Comparison of ENCODE assay signal across 9 mouse cellular contexts in the genomic region with DNA sequence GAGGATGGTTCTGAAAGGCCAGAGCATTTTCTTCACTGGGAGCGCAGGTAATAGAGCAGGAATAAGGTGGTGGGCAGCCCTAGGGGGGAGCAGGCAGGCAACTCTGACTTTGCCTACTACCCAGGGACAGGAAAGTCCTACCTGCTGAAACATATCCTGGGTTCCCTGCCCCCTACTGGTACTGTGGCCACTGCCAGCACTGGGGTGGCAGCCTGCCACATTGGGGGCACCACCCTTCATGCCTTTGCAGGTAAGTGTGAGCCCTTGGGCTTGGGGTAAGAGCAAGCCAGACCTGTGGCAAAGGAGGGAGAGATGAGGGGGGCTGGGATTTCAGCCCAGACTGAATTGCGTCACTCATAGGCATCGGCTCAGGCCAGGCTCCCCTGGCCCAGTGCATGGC. TPM values are rescaled to one million over a fixed set of nuclear protein-coding genes. Genes with fewer than 3 reads are reported as not detected.
DNase-seq lines count a peak whose midpoint lies in the region; ATAC-seq and TF ChIP-seq lines count a peak whose summit lies in the region.
"Had no signal": no experiment of that assay in that cellular context is flagged by ENCODE, and none has a peak within 500 bp of the region (broad histone marks: within the 10 kb centered on the region; RNA-seq: fewer than 3 reads in every experiment).

No protein-coding gene starts in this region.

- peaks cover 7% of the 10 kb centered on the region for H3K4me1 ChIP-seq in heart, adult 2 months (ENCODE audit: control insufficient read depth, insufficient read depth, low read length)
- H3K4me1 ChIP-seq in thymus, adult 2 months (replicated peaks; ENCODE audit: control insufficient read depth, insufficient read depth, low read length) = peaks cover 24% of the 10 kb centered on the region
- peaks cover 26% of the 10 kb centered on the region for H3K4me1 ChIP-seq in limb, embryonic 14.5 days (ENCODE audit: control insufficient read depth, insufficient read depth, low read length)
- peaks cover 6% of the 10 kb centered on the region; the same call in 1 of the 2 replicates for H3K4me1 ChIP-seq in stomach, postnatal 0 days (replicated peaks; ENCODE audit: control insufficient read depth, insufficient read depth)

- no peak for TF ChIP-seq CTCF in heart, adult 2 months (IDR thresholded peaks at IDR 0.05)
- TF ChIP-seq CTCF in thymus, adult 2 months (IDR thresholded peaks at IDR 0.05; ENCODE audit: borderline replicate concordance, control insufficient read depth, extremely low read depth, insufficient read depth, low read length, poor library complexity) = 0 out of 2 replicates have a peak, but pooled peaks have one; percentile 30
- peak; percentile 25; the same call in 1 of the 2 replicates for TF ChIP-seq CTCF in stomach, postnatal 0 days (IDR thresholded peaks at IDR 0.05; ENCODE audit: low read depth)

- no peaks in the 10 kb centered on the region for H3K36me3 ChIP-seq in heart, adult 2 months (ENCODE audit: control insufficient read depth, insufficient read depth, low read length)
- no peaks in the 10 kb centered on the region for H3K36me3 ChIP-seq in thymus, adult 2 months (ENCODE audit: control insufficient read depth, insufficient read depth, low read length)
- peaks cover 23% of the 10 kb centered on the region for H3K36me3 ChIP-seq in limb, embryonic 14.5 days (ENCODE audit: control insufficient read depth, insufficient read depth, low read length)
- H3K36me3 ChIP-seq in stomach, postnatal 0 days (ENCODE audit: control insufficient read depth, insufficient read depth, low read length) = no peaks in the 10 kb centered on the region

- H3K4me3 ChIP-seq in heart, adult 2 months = no peak overlapping the region
- no peak overlapping the region for H3K4me3 ChIP-seq in thymus, adult 2 months (ENCODE audit: control insufficient read depth, insufficient read depth, low read length)
- H3K4me3 ChIP-seq in limb, embryonic 14.5 days (replicated peaks; ENCODE audit: low read length) = peak overlapping the region; percentile 56
- peak overlapping the region; percentile 49; the same call in 1 of the 2 replicates for H3K4me3 ChIP-seq in stomach, postnatal 0 days (ENCODE audit: low read depth, low read length)

- ATAC-seq in limb, embryonic 14.5 days (ENCODE audit: low FRiP score, low read depth) = no peak
- ATAC-seq in stomach, postnatal 0 days (ENCODE audit: low FRiP score, low TSS enrichment) = no peak

- no peak overlapping the region for H3K27ac ChIP-seq in heart, adult 2 months
- H3K27ac ChIP-seq in thymus, adult 2 months (ENCODE audit: control insufficient read depth, insufficient read depth, low read length) = no peak overlapping the region
- H3K27ac ChIP-seq in limb, embryonic 14.5 days (replicated peaks; ENCODE audit: low read depth, low read length) = no peak overlapping the region
- no peak overlapping the region for H3K27ac ChIP-seq in stomach, postnatal 0 days (replicated peaks)

- TF ChIP-seq EP300 in heart, adult 2 months (IDR thresholded peaks at IDR 0.05; ENCODE audit: insufficient read depth, low read depth, low read length) = no peak
- TF ChIP-seq EP300 in stomach, postnatal 0 days (optimal IDR thresholded peaks at IDR 0.05) = no peak

- no peak overlapping the region for H3K9ac ChIP-seq in heart, adult 2 months (ENCODE audit: low read depth, low read length)
- H3K9ac ChIP-seq in limb, embryonic 14.5 days (ENCODE audit: low read depth, low read length, severe bottlenecking) = 0 out of 2 replicates have a peak overlapping the region, but pooled peaks have one; percentile 69
- H3K9ac ChIP-seq in stomach, postnatal 0 days (ENCODE audit: low read length) = 0 out of 2 replicates have a peak overlapping the region, but pooled peaks have one; percentile 31

- H3K9me3 ChIP-seq in limb, embryonic 14.5 days (ENCODE audit: control insufficient read depth, low read length) = no peaks in the 10 kb centered on the region
- H3K9me3 ChIP-seq in stomach, postnatal 0 days (ENCODE audit: control insufficient read depth, low read length) = no peaks in the 10 kb centered on the region

- peak overlapping the region; percentile 99 for H3K4me2 ChIP-seq in limb, embryonic 14.5 days (replicated peaks; ENCODE audit: low read depth, low read length, severe bottlenecking)
- H3K4me2 ChIP-seq in stomach, postnatal 0 days (replicated peaks; ENCODE audit: low read depth) = peak overlapping the region; percentile 97

- H3K79me2 ChIP-seq in heart, adult 2 months (replicated peaks; ENCODE audit: control insufficient read depth, insufficient read depth, low read length) = no peaks in the 10 kb centered on the region

- peak; percentile 90 for DNase-seq in heart, adult 11 months
- DNase-seq in heart, adult 2 months = no peak
- DNase-seq in thymus, adult 2 months = no peak
- DNase-seq in thymus, postnatal 36 days = no peak
- no peak for DNase-seq in limb, embryonic 14.5 days (ENCODE audit: low spot score)
- DNase-seq in stomach, postnatal 0 days (ENCODE audit: low spot score) = no peak
- DNase-seq in embryo, embryonic 11 days = no peak
- DNase-seq in right cerebral cortex, postnatal 14 days = no peak
- DNase-seq: kidney, postnatal 4 days had no signal

- no peak for TF ChIP-seq POLR2A in heart, adult 2 months (IDR thresholded peaks at IDR 0.05; ENCODE audit: insufficient read depth, low read depth, low read length)
- TF ChIP-seq POLR2A in thymus, adult 2 months (IDR thresholded peaks at IDR 0.05; ENCODE audit: control insufficient read depth, extremely low read depth, insufficient read depth, low read length, poor library complexity) = no peak
- TF ChIP-seq POLR2A in limb, embryonic 14.5 days (IDR thresholded peaks at IDR 0.05; ENCODE audit: borderline replicate concordance, extremely low read depth, insufficient read depth, insufficient read length) = no peak

- whole genome bisulfite sequencing in heart, adult 2 months = 94% methylated on average over 3 of the region's 3 CpGs
- 97% methylated on average over 3 of the region's 3 CpGs for WGBS in thymus, adult 2 months
- WGBS in limb, embryonic 14.5 days = 89% methylated on average over 3 of the region's 3 CpGs
- WGBS in stomach, postnatal 0 days = 94% methylated on average over 3 of the region's 3 CpGs

- H3K27me3 ChIP-seq in heart, adult 2 months (ENCODE audit: control insufficient read depth, insufficient read depth, low read length) = no peaks in the 10 kb centered on the region
- no peaks in the 10 kb centered on the region for H3K27me3 ChIP-seq in thymus, adult 2 months (ENCODE audit: control insufficient read depth, insufficient read depth, low read length)
- H3K27me3 ChIP-seq in limb, embryonic 14.5 days (ENCODE audit: control insufficient read depth, insufficient read depth, low read length) = no peaks in the 10 kb centered on the region
- no peaks in the 10 kb centered on the region for H3K27me3 ChIP-seq in stomach, postnatal 0 days (ENCODE audit: control insufficient read depth, insufficient read depth, low read length)

- intact Hi-C loops in heart, adult 2 months (cut with DNase I) = no loop called here

RNA-seq across cellular contexts. Expression of a gene that starts 2.1 kb away (rescaled TPM):
- total RNA-seq in heart, adult 2 months (2021) = not detected
- 0.18 and 0.23 TPM in 2 replicates for polyA plus RNA-seq in heart, adult 2 months (2012; rRNA removed)
- polyA plus RNA-seq in thymus, adult 2 months (2012; rRNA removed) = 37.5 and 55.4 TPM in 2 replicates
- 16.2 and 19.2 TPM in 2 replicates for polyA plus RNA-seq in limb, embryonic 14.5 days (2012; rRNA removed)
- 7.2 and 9.6 TPM in 2 replicates for polyA plus RNA-seq in limb, embryonic 14.5 days (2014; fragmentation: Nextera tagmentation; extraction: Ambion mirVana)
- 2.1 and 2.4 TPM in 2 replicates for polyA plus RNA-seq in stomach, postnatal 0 days (2015; fragmentation: Nextera tagmentation; extraction: Ambion mirVana)

RNA-seq across cellular contexts. Expression of a gene that starts 9.3 kb away (rescaled TPM):
- total RNA-seq in heart, adult 2 months (2021) = 10 to 100 TPM in 1 of 2 experiments, 1 to 10 TPM in 1; 9.9 to 11.1 TPM
- 16.5 and 18.8 TPM in 2 replicates for polyA plus RNA-seq in heart, adult 2 months (2012; rRNA removed)
- 37.9 and 38.8 TPM in 2 replicates for polyA plus RNA-seq in thymus, adult 2 months (2012; rRNA removed)
- polyA plus RNA-seq in limb, embryonic 14.5 days (2012; rRNA removed) = 14.2 and 17.1 TPM in 2 replicates
- polyA plus RNA-seq in limb, embryonic 14.5 days (2014; fragmentation: Nextera tagmentation; extraction: Ambion mirVana) = 14.4 and 14.7 TPM in 2 replicates
- polyA plus RNA-seq in stomach, postnatal 0 days (2015; fragmentation: Nextera tagmentation; extraction: Ambion mirVana) = 9.6 and 10.6 TPM in 2 replicates

RNA-seq across cellular contexts. Expression of a gene that starts 40.4 kb away (rescaled TPM):
- 10 to 100 TPM; 29.4 to 32.5 TPM for total RNA-seq in heart, adult 2 months (2021)
- polyA plus RNA-seq in heart, adult 2 months (2012; rRNA removed) = 102 and 105 TPM in 2 replicates
- 10.5 and 11.5 TPM in 2 replicates for polyA plus RNA-seq in thymus, adult 2 months (2012; rRNA removed)
- polyA plus RNA-seq in limb, embryonic 14.5 days (2012; rRNA removed) = 19.3 and 31.9 TPM in 2 replicates
- 10.3 and 13.8 TPM in 2 replicates for polyA plus RNA-seq in limb, embryonic 14.5 days (2014; fragmentation: Nextera tagmentation; extraction: Ambion mirVana)
- polyA plus RNA-seq in stomach, postnatal 0 days (2015; fragmentation: Nextera tagmentation; extraction: Ambion mirVana) = 18.1 and 19.9 TPM in 2 replicates

Comparison
In these comparisons a context has a peak if more than half of its experiments do, and no peak if none do; other contexts are left out.
1. H3K4me3 ChIP-seq: peak in limb, embryonic 14.5 days (single experiment) and stomach, postnatal 0 days (single experiment); none in heart, adult 2 months (single experiment) and thymus, adult 2 months (single experiment).